11 mouse cellular contexts compared by ENCODE assay signal in genomic region chr16:21210204-21210603, GRCm38 (mm10). TPM values are rescaled to one million over a fixed set of nuclear protein-coding genes. Genes with fewer than 3 reads are reported as not detected.
DNase-seq lines count a peak whose midpoint lies in the region; ATAC-seq and TF ChIP-seq lines count a peak whose summit lies in the region.
"Had no signal": no experiment of that assay in that cellular context is flagged by ENCODE, and none has a peak within 500 bp of the region (broad histone marks: within the 10 kb centered on the region; RNA-seq: fewer than 3 reads in every experiment).

No protein-coding gene starts in this region.

- peak overlapping the region; percentile 61 for H3K4me2 ChIP-seq in forebrain, embryonic 11.5 days (ENCODE audit: low read depth, low read length, severe bottlenecking)
- H3K4me2 ChIP-seq in limb, embryonic 14.5 days (replicated peaks; ENCODE audit: low read depth, low read length, severe bottlenecking), result peak overlapping the region; percentile 77

- H3K36me3 ChIP-seq in heart, embryonic 10.5 days, result peaks cover 28% of the 10 kb centered on the region
- H3K36me3 ChIP-seq in forebrain, embryonic 11.5 days (ENCODE audit: control insufficient read depth, insufficient read depth, low read length), result peaks cover 2% of the 10 kb centered on the region; the same call in 1 of the 2 replicates
- H3K36me3 ChIP-seq in limb, embryonic 14.5 days (ENCODE audit: control insufficient read depth, insufficient read depth, low read length), result peaks cover 30% of the 10 kb centered on the region

- DNase-seq in heart, embryonic 10.5 days (ENCODE audit: low spot score), result no peak
- DNase-seq in heart, adult 18-20 months, result no peak
- peak; percentile 58 for DNase-seq in 3T3-L1 (ENCODE audit: low read depth, low spot score)
- no peak for DNase-seq in forebrain, embryonic 11.5 days (ENCODE audit: low spot score)
- DNase-seq in limb, embryonic 14.5 days (ENCODE audit: low spot score), result no peak
- DNase-seq in spleen, postnatal 36 days (ENCODE audit: low spot score in 2 of 2), result no peak
- no peak for DNase-seq in urinary bladder, postnatal 4 days (ENCODE audit: low spot score in 2 of 2)
- DNase-seq in thymus, postnatal 25 days, result no peak

- H3K27me3 ChIP-seq in heart, embryonic 10.5 days (ENCODE audit: insufficient read depth, poor library complexity, severe bottlenecking), result no peaks in the 10 kb centered on the region
- H3K27me3 ChIP-seq in forebrain, embryonic 11.5 days (ENCODE audit: control insufficient read depth, insufficient read depth, low read length), result no peaks in the 10 kb centered on the region
- no peaks in the 10 kb centered on the region for H3K27me3 ChIP-seq in limb, embryonic 14.5 days (ENCODE audit: control insufficient read depth, insufficient read depth, low read length)

- 4% methylated on average over 5 of the region's 5 CpGs for WGBS in heart, embryonic 10.5 days
- 10% methylated on average over 5 of the region's 5 CpGs for WGBS in forebrain, embryonic 11.5 days
- WGBS in limb, embryonic 14.5 days, result 9% methylated on average over 5 of the region's 5 CpGs

- peak; percentile 22 for ATAC-seq in forebrain, embryonic 11.5 days (replicated peaks; ENCODE audit: low FRiP score)
- no peak for ATAC-seq in limb, embryonic 14.5 days (ENCODE audit: low FRiP score, low read depth)

- H3K27ac ChIP-seq in heart, embryonic 10.5 days, result peak overlapping the region; percentile 88
- peak overlapping the region; percentile 71 for H3K27ac ChIP-seq in forebrain, embryonic 11.5 days (ENCODE audit: low read depth, low read length)
- H3K27ac ChIP-seq in limb, embryonic 14.5 days (replicated peaks; ENCODE audit: low read depth, low read length), result peak overlapping the region; percentile 95

- no peak for TF ChIP-seq POLR2A in limb, embryonic 14.5 days (IDR thresholded peaks at IDR 0.05; ENCODE audit: borderline replicate concordance, extremely low read depth, insufficient read depth, insufficient read length)

- peaks cover 93% of the 10 kb centered on the region for H3K4me1 ChIP-seq in heart, embryonic 10.5 days
- H3K4me1 ChIP-seq in forebrain, embryonic 11.5 days (replicated peaks; ENCODE audit: control insufficient read depth, insufficient read depth, low read length), result peaks cover 26% of the 10 kb centered on the region
- H3K4me1 ChIP-seq in limb, embryonic 14.5 days (ENCODE audit: control insufficient read depth, insufficient read depth, low read length), result peaks cover 63% of the 10 kb centered on the region

- peak overlapping the region; percentile 56 for H3K4me3 ChIP-seq in heart, embryonic 10.5 days
- peak overlapping the region; percentile 26 for H3K4me3 ChIP-seq in forebrain, embryonic 11.5 days (ENCODE audit: low read depth, low read length)
- peak overlapping the region; percentile 39 for H3K4me3 ChIP-seq in limb, embryonic 14.5 days (replicated peaks; ENCODE audit: low read length)

- H3K9ac ChIP-seq in forebrain, embryonic 11.5 days (ENCODE audit: low read length), result peak overlapping the region; percentile 18
- peak overlapping the region; percentile 38 for H3K9ac ChIP-seq in limb, embryonic 14.5 days (ENCODE audit: low read depth, low read length, severe bottlenecking)

- H3K9me3 ChIP-seq in heart, embryonic 10.5 days, result no peaks in the 10 kb centered on the region
- no peaks in the 10 kb centered on the region for H3K9me3 ChIP-seq in forebrain, embryonic 11.5 days (ENCODE audit: control insufficient read depth, low read length)
- H3K9me3 ChIP-seq in limb, embryonic 14.5 days (ENCODE audit: control insufficient read depth, low read length), result no peaks in the 10 kb centered on the region

RNA-seq across cellular contexts. Expression of gene Ephb3, which starts 5.6 kb away (rescaled TPM):
- polyA plus RNA-seq in heart, embryonic 10.5 days (2016; fragmentation: Nextera tagmentation; extraction: Ambion mirVana), result 24.5 and 25.3 TPM in 2 replicates
- total RNA-seq in heart, adult 18-20 months (2021), result 1 to 10 TPM; 6.8 to 8.3 TPM
- polyA plus RNA-seq in forebrain, embryonic 11.5 days (2014; fragmentation: Nextera tagmentation; extraction: Ambion mirVana), result 14.8 and 14.9 TPM in 2 replicates
- polyA plus RNA-seq in limb, embryonic 14.5 days (2012; rRNA removed), result 70.9 and 96.8 TPM in 2 replicates
- 37.0 and 42.1 TPM in 2 replicates for polyA plus RNA-seq in limb, embryonic 14.5 days (2014; fragmentation: Nextera tagmentation; extraction: Ambion mirVana)
- total RNA-seq: granulocyte monocyte progenitor cell, adult 5-6 weeks had no signal

RNA-seq across cellular contexts. Expression of gene Teddm3, which starts 56.4 kb away (rescaled TPM):
- polyA plus RNA-seq in heart, embryonic 10.5 days (2016; fragmentation: Nextera tagmentation; extraction: Ambion mirVana), result not detected in 2 replicates
- not detected for total RNA-seq in heart, adult 18-20 months (2021)
- not detected in 2 replicates for polyA plus RNA-seq in forebrain, embryonic 11.5 days (2014; fragmentation: Nextera tagmentation; extraction: Ambion mirVana)
- polyA plus RNA-seq in limb, embryonic 14.5 days (2012; rRNA removed), result 0.28 and 0.31 TPM in 2 replicates
- 0.69 and 2.1 TPM in 2 replicates for polyA plus RNA-seq in limb, embryonic 14.5 days (2014; fragmentation: Nextera tagmentation; extraction: Ambion mirVana)
- total RNA-seq: granulocyte monocyte progenitor cell, adult 5-6 weeks had no signal
- polyA plus RNA-seq: C2C12; testis, adult 2 months had no signal
